Mouse (Mus musculus) lung, embryonic 14.5 days (tissue): ENCODE results near the gene Lypd5. TPM values are rescaled to one million over a fixed set of nuclear protein-coding genes. Genes with fewer than 3 reads are reported as not detected.

Experiments
- ATAC-seq: fragments of 200-750 bp; cut with Nextera tagmentation; 2 replicates; pipeline ENCODE4 v1.8.0; 2017; ENCODE audit warnings: mild to moderate bottlenecking, moderate TSS enrichment, moderate library complexity; ENCODE audit not compliant: insufficient read depth
- DNase-seq: peaks from one replicate; pipeline ENCODE4 v3.0.0-alpha.2; 2015
- H3K27ac ChIP-seq: fragments of 300-500 bp; sonication (generic); 2 replicates; pipeline ENCODE4 v1.5.1; 2014; ENCODE audit warnings: low read depth, mild to moderate bottlenecking, moderate library complexity
- H3K27me3 ChIP-seq: fragments of 300-500 bp; sonication (generic); 2 replicates; pipeline ENCODE4 v1.6.1; 2014; ENCODE audit warnings: low read length, control low read depth; ENCODE audit not compliant: insufficient read depth
- H3K36me3 ChIP-seq: fragments of 300-500 bp; sonication (generic); 2 replicates; pipeline ENCODE4 v1.6.1; 2014; ENCODE audit warnings: control low read depth; ENCODE audit not compliant: insufficient read depth
- H3K4me1 ChIP-seq: fragments of 300-500 bp; sonication (generic); 2 replicates; pipeline ENCODE4 v1.6.1; 2014; ENCODE audit warnings: antibody characterized with exemption, control low read depth; ENCODE audit not compliant: insufficient read depth
- H3K4me2 ChIP-seq: fragments of 300-500 bp; sonication (generic); 2 replicates; pipeline ENCODE4 v1.6.1; 2014; ENCODE audit warnings: mild to moderate bottlenecking
- H3K4me3 ChIP-seq: fragments of 300-500 bp; sonication (generic); 2 replicates; pipeline ENCODE4 v1.5.1; 2014; ENCODE audit warnings: low read depth, low read length
- H3K9ac ChIP-seq: fragments of 300-500 bp; sonication (generic); 2 replicates; pipeline ENCODE4 v1.6.1; 2014
- H3K9me3 ChIP-seq: fragments of 300-500 bp; sonication (generic); 2 replicates; pipeline ENCODE4 v1.6.1; 2016; ENCODE audit warnings: low read depth, low read length, control low read depth
- CTCF ChIP-seq: IDR thresholded peaks from 2 replicates; pipeline ENCODE4 v1.5.1; 2016; ENCODE audit warnings: antibody characterized with exemption, low read depth
- WGBS: fragments of 180-500 bp; shearing (Covaris S2); extraction: QIAGEN DNeasy Blood & Tissue Kit; methylation state at CpG from one replicate; pipeline ENCODE4 v1.1.7; 2014; 5-methylcytosine and 5-hydroxymethylcytosine counted together
- microRNA-seq: library from miRNA; unstranded; fragments of <30 nt; microRNA quantifications from one replicate; pipeline ENCODE4, GENCODE M21; 2016; ENCODE audit warnings: borderline number of aligned reads
- polyA plus RNA-seq: library from polyadenylated mRNA; unstranded; fragments of >200 nt; fragmentation: Nextera tagmentation; extraction: Ambion mirVana; gene quantifications from 2 replicates; pipeline ENCODE4 v1.2.1, GENCODE M21; 2014

Lypd5 gene
- polyA plus RNA-seq, 1 experiment from 2014 or later, result not detected

- no peak overlapping the region for H3K9ac ChIP-seq
- 0 out of 2 replicates have a peak, but pooled peaks cover 3% of the 10 kb centered on the region for H3K9me3 ChIP-seq
- H3K4me2 ChIP-seq, result no peak overlapping the region
- H3K36me3 ChIP-seq, result peaks cover 37% of the 10 kb centered on the region
- DNase-seq (no peak), ATAC-seq (no peak)
- no peak overlapping the region for H3K27ac ChIP-seq
- no peaks in the 10 kb centered on the region for H3K4me1 ChIP-seq
- H3K4me3 ChIP-seq, result no peak overlapping the region
- peak; percentile 62 for TF ChIP-seq CTCF
- WGBS, result 99% methylated on average over 9 of the region's 9 CpGs
- H3K27me3 ChIP-seq, result no peaks in the 10 kb centered on the region
These were observed 53.9 kb downstream of the Lypd5 start for GRCm38 (mm10) chr7:24402851-24403250.

Small RNA genes lying within 50 kb of the gene (microRNA-seq; reads per million reads assigned to microRNA genes)
- gene Gm27592, result not detected

Other genes starting within 250 kb of the Lypd5 start
- gene Zfp112, start 236.9 kb upstream of the Lypd5 start, polyA plus RNA-seq, result 3.9 and 4.5 TPM in 2 replicates
- gene Zfp235, start 215.0 kb upstream of the Lypd5 start, polyA plus RNA-seq, result 16.6 TPM in 2 replicates
- 6.7 and 8.2 TPM in 2 replicates for gene Zfp114, start 174.1 kb upstream of the Lypd5 start, polyA plus RNA-seq
- gene Zfp111, start 137.8 kb upstream of the Lypd5 start, polyA plus RNA-seq, result 13.1 and 15.6 TPM in 2 replicates
- gene Zfp109, start 111.6 kb upstream of the Lypd5 start, polyA plus RNA-seq, result 4.3 and 4.8 TPM in 2 replicates
- 3.3 and 4.7 TPM in 2 replicates for gene Zfp108, start 94.4 kb upstream of the Lypd5 start, polyA plus RNA-seq
- gene Zfp93, start 78.8 kb upstream of the Lypd5 start, polyA plus RNA-seq, result 8.4 and 8.6 TPM in 2 replicates
- gene Zfp61, start 48.0 kb upstream of the Lypd5 start, polyA plus RNA-seq, result 32.1 and 32.4 TPM in 2 replicates
- gene Zfp94, start 32.5 kb upstream of the Lypd5 start, polyA plus RNA-seq, result 8.6 and 9.8 TPM in 2 replicates
- not detected in 2 replicates for gene Tescl, start 15.3 kb upstream of the Lypd5 start, polyA plus RNA-seq
- gene Kcnn4, start 21.1 kb downstream of the Lypd5 start, polyA plus RNA-seq, result 1.6 and 1.7 TPM in 2 replicates
- 21.5 and 24.5 TPM in 2 replicates for gene Smg9, start 50.4 kb downstream of the Lypd5 start, polyA plus RNA-seq
- 0.14 TPM in 1 of 2 replicates, not detected in the other for gene Irgc1, start 103.1 kb downstream of the Lypd5 start, polyA plus RNA-seq
- 18.1 and 20.2 TPM in 2 replicates for gene Plaur, start 113.3 kb downstream of the Lypd5 start, polyA plus RNA-seq
- 0.34 and 0.72 TPM in 2 replicates for gene Cadm4, start 132.8 kb downstream of the Lypd5 start, polyA plus RNA-seq
- gene Zfp428, start 157.8 kb downstream of the Lypd5 start, polyA plus RNA-seq, result 36.2 and 37.7 TPM in 2 replicates
- 0.32 and 0.47 TPM in 2 replicates for gene AC161166.1, start 163.3 kb downstream of the Lypd5 start, polyA plus RNA-seq
- gene Irgq, start 181.5 kb downstream of the Lypd5 start, polyA plus RNA-seq, result 8.0 and 9.3 TPM in 2 replicates
- gene Pinlyp, start 196.9 kb downstream of the Lypd5 start, polyA plus RNA-seq, result not detected in 2 replicates
- gene Xrcc1, start 197.1 kb downstream of the Lypd5 start, polyA plus RNA-seq, result 96.6 and 121 TPM in 2 replicates
- gene Ethe1, start 238.3 kb downstream of the Lypd5 start, polyA plus RNA-seq, result 26.5 and 26.7 TPM in 2 replicates
- 2.6 and 2.9 TPM in 2 replicates for gene Zfp575, start 238.4 kb downstream of the Lypd5 start, polyA plus RNA-seq